Mouse (Mus musculus) embryonic facial prominence, embryonic 13.5 days (tissue): ENCODE measurements around the gene Ltbp1. TPM values are rescaled to one million over a fixed set of nuclear protein-coding genes. Genes with fewer than 3 reads are reported as not detected.

Source experiments
- ATAC-seq: fragments of 200-750 bp; cut with Nextera tagmentation; 2 replicates; pipeline ENCODE4 v1.8.0; 2017; ENCODE audit warnings: low read depth; ENCODE audit not compliant: insufficient number of reproducible peaks, insufficient read depth, low FRiP score, low TSS enrichment
- H3K27ac ChIP-seq: fragments of 300-500 bp; sonication (generic); 2 replicates; pipeline ENCODE4 v1.5.1; 2015; ENCODE audit warnings: moderate library complexity, mild to moderate bottlenecking, inconsistent platforms
- H3K27me3 ChIP-seq: fragments of 300-500 bp; sonication (generic); 2 replicates; pipeline ENCODE4 v1.6.1; 2015; ENCODE audit warnings: mild to moderate bottlenecking, inconsistent platforms
- H3K36me3 ChIP-seq: fragments of 300-500 bp; sonication (generic); 2 replicates; pipeline ENCODE4 v1.6.1; 2015; ENCODE audit warnings: mild to moderate bottlenecking, inconsistent platforms
- H3K4me1 ChIP-seq: fragments of 300-500 bp; sonication (generic); 2 replicates; pipeline ENCODE4 v1.6.1; 2015; ENCODE audit warnings: inconsistent platforms
- H3K4me2 ChIP-seq: fragments of 300-500 bp; sonication (generic); 2 replicates; pipeline ENCODE4 v1.6.1; 2015; ENCODE audit warnings: moderate library complexity, mild to moderate bottlenecking, inconsistent platforms
- H3K4me3 ChIP-seq: fragments of 300-500 bp; sonication (generic); 2 replicates; pipeline ENCODE4 v1.5.1; 2015; ENCODE audit warnings: mild to moderate bottlenecking, inconsistent platforms
- H3K9ac ChIP-seq: fragments of 300-500 bp; sonication (generic); 2 replicates; pipeline ENCODE4 v1.6.1; 2015; ENCODE audit warnings: mild to moderate bottlenecking, inconsistent platforms
- H3K9me3 ChIP-seq: fragments of 300-500 bp; sonication (generic); 2 replicates; pipeline ENCODE4 v1.6.1; 2016; ENCODE audit warnings: inconsistent platforms
- WGBS: fragments of 180-500 bp; shearing (Covaris S2); methylation state at CpG from one replicate; pipeline ENCODE4 v1.1.7; 2015; ENCODE audit warnings: mixed read lengths; 5-methylcytosine and 5-hydroxymethylcytosine counted together
- polyA plus RNA-seq: library from polyadenylated mRNA; unstranded; fragments of >200 nt; fragmentation: Nextera tagmentation; extraction: Ambion mirVana; gene quantifications from 2 replicates; pipeline ENCODE4 v1.2.1, GENCODE M21; 2015

Ltbp1 gene
- polyA plus RNA-seq, 1 experiment from 2014 or later: 41.3 TPM

DNA sequence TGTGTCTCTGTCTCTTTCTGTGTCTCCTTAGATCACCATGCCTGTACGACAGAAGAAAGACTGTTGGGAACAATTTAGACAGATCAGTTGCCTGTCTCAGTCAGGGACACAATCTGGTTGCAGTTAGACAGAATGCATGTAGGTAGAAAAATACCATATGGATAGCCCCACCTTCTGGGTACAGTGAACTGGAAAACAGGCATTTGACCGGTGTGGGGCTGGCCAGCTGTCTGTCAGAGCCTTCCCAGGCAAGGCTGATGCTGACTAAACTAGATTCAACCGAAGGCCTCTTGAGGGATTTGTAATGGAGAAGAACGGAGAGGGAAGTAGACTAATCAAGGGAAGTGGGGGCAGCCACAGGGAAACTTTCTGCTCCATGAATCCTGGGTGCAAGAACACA, 156.6 kb downstream of the Ltbp1 start:
- no peak overlapping the region; the same call in 1 of the 2 replicates for H3K4me2 ChIP-seq
- peak overlapping the region; percentile 22; the same call in 1 of the 2 replicates for H3K27ac ChIP-seq
- H3K9ac ChIP-seq: no peak overlapping the region
- H3K4me3 ChIP-seq: no peak overlapping the region
- H3K4me1 ChIP-seq: peaks cover 11% of the 10 kb centered on the region; the same call in 1 of the 2 replicates
- no peaks in the 10 kb centered on the region for H3K27me3 ChIP-seq
- no peak for ATAC-seq
- WGBS: 43% methylated on average over 4 of the region's 4 CpGs
- no peaks in the 10 kb centered on the region for H3K36me3 ChIP-seq
- no peaks in the 10 kb centered on the region for H3K9me3 ChIP-seq

DNA sequence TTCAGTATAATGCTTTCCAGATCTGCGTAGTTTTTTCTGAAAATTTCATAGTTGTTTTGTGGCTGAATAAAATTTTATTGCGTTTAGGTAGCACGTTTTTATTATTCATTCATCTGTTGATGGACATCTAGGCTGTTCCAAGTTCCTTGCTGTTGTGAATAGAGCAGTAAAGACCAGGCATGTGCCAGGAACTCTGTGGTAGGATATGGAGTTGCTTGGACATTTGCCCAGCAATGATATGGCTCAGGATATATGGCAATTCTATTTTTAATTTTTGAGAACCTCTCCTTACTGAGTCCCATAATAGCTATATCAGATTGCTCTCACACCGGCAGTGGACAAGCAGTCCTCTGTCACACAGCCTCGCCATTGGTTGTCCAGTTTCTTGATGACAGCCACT, 159.2 kb downstream of the Ltbp1 start:
- Histone ChIP-seq H3K4me2 (no peak overlapping the region), H3K4me1 (peaks cover 8% of the 10 kb centered on the region; the same call in 1 of the 2 replicates), H3K27ac (no peak overlapping the region), H3K9ac (no peak overlapping the region), H3K36me3 (no peaks in the 10 kb centered on the region), H3K27me3 (no peaks in the 10 kb centered on the region), H3K9me3 (no peaks in the 10 kb centered on the region), H3K4me3 (no peak overlapping the region)
- 74% methylated on average over 5 of the region's 5 CpGs for WGBS
- no peak for ATAC-seq

DNA sequence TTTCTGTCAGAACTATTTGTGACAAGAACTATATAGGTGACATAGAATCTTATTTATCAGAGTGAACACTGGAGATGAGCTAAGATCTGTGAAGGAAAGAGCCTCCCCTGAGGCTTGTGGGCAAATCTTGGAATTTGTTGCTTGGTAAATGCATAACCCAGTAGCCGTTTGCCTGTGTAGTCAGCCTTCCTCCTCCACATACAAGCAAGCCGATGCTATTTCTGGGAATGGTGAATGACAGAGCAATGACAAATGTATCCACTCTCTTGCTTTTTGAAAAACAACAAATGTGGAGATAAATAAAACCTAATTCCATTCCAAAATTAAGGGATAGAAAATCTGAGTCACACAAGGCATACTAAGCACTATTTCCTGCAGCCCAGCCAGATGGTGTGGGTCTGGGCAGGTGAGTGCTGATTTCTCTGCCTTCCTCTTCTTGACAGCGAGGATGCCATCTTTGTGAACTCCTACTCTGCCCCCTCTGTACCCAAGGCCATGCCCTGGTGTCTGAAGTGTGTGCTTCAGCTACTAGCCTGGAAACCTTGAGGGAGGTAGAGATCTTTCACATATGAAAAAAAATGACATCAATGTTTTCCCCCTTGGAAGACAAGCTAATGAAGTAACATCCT, 163.3 kb downstream of the Ltbp1 start:
- H3K9me3 ChIP-seq: no peaks in the 10 kb centered on the region
- H3K4me2 ChIP-seq: no peak overlapping the region
- H3K4me1 ChIP-seq: no peaks in the 10 kb centered on the region
- no peak overlapping the region for H3K4me3 ChIP-seq
- no peaks in the 10 kb centered on the region for H3K36me3 ChIP-seq
- no peaks in the 10 kb centered on the region for H3K27me3 ChIP-seq
- 76% methylated on average over 3 of the region's 3 CpGs for WGBS
- ATAC-seq: no peak
- no peak overlapping the region for H3K27ac ChIP-seq
- no peak overlapping the region for H3K9ac ChIP-seq

DNA sequence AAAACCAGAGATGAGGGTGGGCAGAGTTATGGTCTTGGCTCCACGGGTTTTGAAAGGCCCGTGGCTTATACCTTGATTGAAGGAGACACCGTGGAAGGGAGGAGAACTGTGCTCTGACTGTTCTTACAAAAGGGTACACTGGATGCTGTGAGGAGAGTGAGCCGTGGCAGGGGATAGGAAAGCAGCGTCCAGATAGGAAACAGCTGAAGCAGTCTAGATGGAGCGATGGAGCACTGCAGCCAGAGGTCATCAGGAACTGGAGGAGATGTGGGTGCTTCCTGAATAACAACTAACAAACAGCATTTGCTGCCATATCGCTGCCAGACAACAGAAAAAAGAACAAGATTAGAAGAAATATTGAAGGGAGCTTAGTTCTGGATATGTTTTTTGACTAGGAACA, 166.3 kb downstream of the Ltbp1 start:
- ATAC-seq: no peak
- Histone ChIP-seq H3K4me2 (no peak overlapping the region), H3K27ac (no peak overlapping the region), H3K4me1 (0 out of 2 replicates have a peak, but pooled peaks cover 6% of the 10 kb centered on the region), H3K9ac (no peak overlapping the region), H3K4me3 (no peak overlapping the region), H3K27me3 (no peaks in the 10 kb centered on the region), H3K9me3 (no peaks in the 10 kb centered on the region), H3K36me3 (no peaks in the 10 kb centered on the region)
- WGBS: 72% methylated on average over 7 of the region's 7 CpGs

DNA sequence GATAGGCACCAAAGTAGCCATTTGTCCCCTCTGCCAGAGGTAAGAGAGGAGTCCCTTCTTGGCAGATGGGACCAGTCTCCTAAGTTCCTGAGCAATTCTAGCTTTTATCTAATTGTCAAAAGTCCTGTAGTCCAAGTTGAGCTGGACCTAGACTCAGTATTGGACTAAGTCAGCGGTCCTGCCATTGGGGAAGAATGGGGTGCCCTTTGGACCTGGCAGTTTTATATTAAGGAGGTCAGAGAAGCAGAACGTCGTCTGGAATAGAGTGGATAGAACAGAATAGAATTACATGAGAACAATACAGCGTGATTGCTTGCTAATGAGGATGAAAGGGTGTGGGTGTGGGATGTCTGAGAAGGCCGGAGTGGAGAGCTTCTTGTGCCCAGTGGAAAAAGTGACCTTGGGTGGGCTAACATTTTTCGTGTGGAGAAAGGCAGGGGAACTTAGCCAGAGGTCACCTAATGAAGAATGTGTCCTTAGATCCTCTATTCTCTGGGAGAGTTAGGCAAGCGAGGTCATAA, 167.4 kb downstream of the Ltbp1 start:
- no peak overlapping the region for H3K27ac ChIP-seq
- ATAC-seq: no peak
- no peak overlapping the region for H3K4me3 ChIP-seq
- 82% methylated on average over 7 of the region's 7 CpGs for WGBS
- no peak overlapping the region for H3K4me2 ChIP-seq
- H3K4me1 ChIP-seq: peaks cover 13% of the 10 kb centered on the region
- no peaks in the 10 kb centered on the region for H3K27me3 ChIP-seq
- H3K36me3 ChIP-seq: no peaks in the 10 kb centered on the region
- H3K9ac ChIP-seq: no peak overlapping the region
- H3K9me3 ChIP-seq: no peaks in the 10 kb centered on the region

- no peaks in the 10 kb centered on the region for H3K36me3 ChIP-seq
Observed at GRCm38 (mm10) chr17:75174501-75174900, 169.1 kb downstream of the Ltbp1 start.

DNA sequence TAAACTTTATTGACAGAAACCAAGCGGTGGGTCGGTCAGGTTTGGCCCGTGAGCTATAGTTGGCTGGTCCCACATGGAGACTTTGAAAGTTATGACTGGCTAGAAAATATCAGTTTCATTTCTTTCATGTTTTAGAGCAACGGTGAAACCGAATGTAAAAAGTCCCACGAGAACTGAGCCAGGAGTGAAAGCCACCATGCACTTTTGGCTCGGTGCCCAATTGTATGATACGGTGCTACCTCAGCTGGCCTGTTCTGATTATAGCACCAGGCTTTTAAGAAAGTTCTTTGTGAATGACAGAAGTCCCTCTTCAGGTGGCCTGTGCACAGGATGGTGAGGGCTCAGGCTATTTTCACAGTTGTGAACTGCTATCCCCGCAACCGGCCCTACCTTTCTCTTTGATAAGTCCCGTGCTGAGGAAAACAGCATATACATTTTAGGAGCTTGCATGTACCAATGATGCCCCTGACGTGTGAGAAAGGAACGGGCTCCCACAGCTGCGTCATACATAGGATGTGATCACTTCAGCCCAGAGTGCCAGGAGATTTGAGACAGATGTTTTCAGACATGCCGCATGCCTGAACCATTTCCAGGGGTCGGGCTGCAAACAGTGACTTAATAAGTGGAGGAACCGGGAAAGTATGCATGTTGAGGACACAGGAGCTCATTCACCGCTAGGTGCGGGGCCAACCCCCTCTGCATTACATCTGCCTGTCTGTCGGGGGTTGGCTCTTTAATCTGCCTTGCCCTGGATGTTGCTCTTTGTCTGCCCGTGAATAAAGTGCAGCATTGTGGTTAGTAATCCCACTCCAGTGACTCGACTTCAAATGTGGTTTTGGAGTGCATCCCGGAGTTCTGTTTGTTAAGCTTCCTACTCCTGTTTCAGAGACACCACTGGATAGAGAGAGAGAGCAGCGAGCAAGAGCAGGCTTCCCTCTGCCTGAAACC, 172.8 kb downstream of the Ltbp1 start:
- WGBS: 15% methylated on average over 24 of the region's 24 CpGs
- Histone ChIP-seq H3K4me1 (peaks cover 51% of the 10 kb centered on the region), H3K9me3 (no peaks in the 10 kb centered on the region), H3K4me2 (peak overlapping the region; percentile 61), H3K9ac (0 out of 2 replicates have a peak overlapping the region, but pooled peaks have one; percentile 52), H3K36me3 (no peaks in the 10 kb centered on the region), H3K27ac (peak overlapping the region; percentile 76), H3K4me3 (peak overlapping the region; percentile 36), H3K27me3 (no peaks in the 10 kb centered on the region)
- ATAC-seq: peak; percentile 83

More at GRCm38 (mm10) chr17:75174501-75174900, 169.1 kb downstream of the Ltbp1 start:
- Histone ChIP-seq H3K9ac (no peak overlapping the region), H3K27me3 (no peaks in the 10 kb centered on the region), H3K27ac (no peak overlapping the region), H3K9me3 (no peaks in the 10 kb centered on the region), H3K4me3 (no peak overlapping the region), H3K4me2 (no peak overlapping the region), H3K4me1 (peaks cover 26% of the 10 kb centered on the region)
- no peak for ATAC-seq
- 62% methylated on average over 3 of the region's 3 CpGs for WGBS

DNA sequence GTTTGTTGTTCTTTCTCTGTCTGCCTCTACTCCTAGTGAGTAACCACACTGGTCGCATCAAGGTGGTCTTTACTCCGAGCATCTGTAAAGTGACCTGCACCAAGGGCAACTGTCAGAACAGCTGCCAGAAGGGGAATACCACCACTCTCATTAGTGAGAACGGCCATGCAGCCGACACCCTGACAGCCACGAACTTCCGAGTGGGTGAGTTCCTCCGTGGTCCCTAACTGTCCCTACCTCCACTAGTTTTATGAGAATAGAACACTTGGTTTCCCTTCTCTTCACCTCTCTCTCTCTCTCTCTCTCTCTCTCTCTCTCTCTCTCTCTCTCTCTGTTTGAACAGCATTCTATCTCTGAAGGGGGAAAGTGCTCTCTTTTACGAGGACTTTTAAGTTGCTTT, 173.6 kb downstream of the Ltbp1 start:
- peak overlapping the region; percentile 61 for H3K4me2 ChIP-seq
- no peaks in the 10 kb centered on the region for H3K27me3 ChIP-seq
- no peaks in the 10 kb centered on the region for H3K36me3 ChIP-seq
- H3K27ac ChIP-seq: peak overlapping the region; percentile 76; the same call in 1 of the 2 replicates
- ATAC-seq: no peak
- H3K4me3 ChIP-seq: peak overlapping the region; percentile 36
- peaks cover 53% of the 10 kb centered on the region for H3K4me1 ChIP-seq
- WGBS: 24% methylated on average over 8 of the region's 8 CpGs
- H3K9me3 ChIP-seq: no peaks in the 10 kb centered on the region
- peak overlapping the region; percentile 66 for H3K9ac ChIP-seq

DNA sequence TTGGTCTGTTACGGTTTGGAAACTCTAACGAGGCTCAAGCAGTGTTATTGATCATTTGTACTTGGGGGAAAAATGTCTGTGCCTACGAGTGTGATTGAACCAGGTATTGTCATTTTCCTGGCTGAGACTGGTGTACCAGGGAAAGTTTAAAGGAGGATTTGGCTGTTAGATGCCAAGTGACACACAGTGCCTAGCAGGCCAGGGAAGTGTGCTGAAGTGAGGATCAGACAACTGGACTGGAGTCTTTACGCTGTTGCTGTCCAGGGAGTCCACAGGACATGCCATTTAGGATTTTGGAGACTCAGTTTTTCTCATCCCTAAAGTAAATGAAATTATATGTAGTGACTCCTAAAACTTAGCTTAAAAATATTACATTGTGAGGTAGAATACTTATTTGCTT, 174.9 kb downstream of the Ltbp1 start:
- H3K4me1 ChIP-seq: peaks cover 48% of the 10 kb centered on the region
- H3K4me3 ChIP-seq: 0 out of 2 replicates have a peak overlapping the region, but pooled peaks have one; percentile 7
- H3K9ac ChIP-seq: no peak overlapping the region
- no peaks in the 10 kb centered on the region for H3K27me3 ChIP-seq
- no peak overlapping the region for H3K27ac ChIP-seq
- H3K4me2 ChIP-seq: peak overlapping the region; percentile 61
- no peaks in the 10 kb centered on the region for H3K36me3 ChIP-seq
- H3K9me3 ChIP-seq: no peaks in the 10 kb centered on the region
- 73% methylated on average over 4 of the region's 4 CpGs for WGBS
- ATAC-seq: no peak

DNA sequence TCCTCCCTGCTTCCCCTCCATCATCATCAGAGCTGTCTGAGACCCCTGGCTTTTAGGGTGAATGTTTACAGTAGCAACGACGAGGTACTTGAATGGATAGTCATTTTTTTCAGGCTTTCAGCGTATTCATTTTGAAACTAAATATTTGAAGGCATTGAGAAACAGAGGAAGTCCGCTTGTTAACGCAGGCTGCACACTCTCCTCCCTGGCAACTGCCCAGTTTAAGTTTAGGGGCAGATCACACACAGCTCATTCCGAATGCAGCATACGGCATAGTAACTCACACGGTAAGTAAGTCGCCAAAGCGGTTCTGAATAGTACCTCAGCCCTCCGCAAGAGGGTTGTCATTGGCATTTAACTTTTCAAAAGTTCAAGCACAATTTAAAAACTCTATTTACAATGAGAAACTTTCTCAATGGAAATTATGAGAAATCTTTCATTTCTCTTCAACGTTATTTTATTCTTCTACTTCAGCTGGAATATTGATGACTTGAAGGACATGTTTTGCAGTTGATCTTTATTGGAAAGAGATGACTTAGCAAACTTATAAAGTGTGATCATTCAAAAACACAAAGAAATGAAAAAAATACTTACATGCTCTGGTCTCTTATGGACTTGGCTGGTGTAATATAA, 175.7 kb downstream of the Ltbp1 start:
- H3K4me3 ChIP-seq: 0 out of 2 replicates have a peak overlapping the region, but pooled peaks have one; percentile 8

More for the DNA sequence above, 175.7 kb downstream of the Ltbp1 start:
- Histone ChIP-seq H3K9me3 (no peaks in the 10 kb centered on the region; the same call in 1 of the 2 replicates), H3K27ac (no peak overlapping the region), H3K9ac (no peak overlapping the region), H3K36me3 (0 out of 2 replicates have a peak, but pooled peaks cover 5% of the 10 kb centered on the region), H3K27me3 (no peaks in the 10 kb centered on the region), H3K4me1 (peaks cover 48% of the 10 kb centered on the region), H3K4me2 (peak overlapping the region; percentile 61)
- no peak for ATAC-seq
- WGBS: 62% methylated on average over 12 of the region's 12 CpGs
